Mouse (Mus musculus) megakaryocyte, adult 5-6 weeks (primary cell): ENCODE data around the gene Cuedc2. TPM values are rescaled to one million over a fixed set of nuclear protein-coding genes. Genes with fewer than 3 reads are reported as not detected.
A peak's percentile ranks its signal among the peaks of the same experiment; 100 is the strongest.

Experiments used
- ATAC-seq: 2 replicates; pipeline ENCODE4 v1.8.0; 2016; ENCODE audit warnings: mild to moderate bottlenecking, inconsistent platforms; ENCODE audit not compliant: poor library complexity, severe bottlenecking
- total RNA-seq, 2 experiments: library from RNA; stranded (forward) in 1 of 2; stranded (reverse) in 1 of 2; fragments of 153-499, 151-499 nt in 1 of 2; fragments of 221-1000, 200-1000 nt in 1 of 2; gene quantifications; 2 replicates each; pipeline versions ENCODE4 v1.2.3 to v1.2.4; 2015 to 2017

The Cuedc2 gene
- total RNA-seq, 2 experiments from 2014 or later, result 33.1 to 108 TPM

DNA sequence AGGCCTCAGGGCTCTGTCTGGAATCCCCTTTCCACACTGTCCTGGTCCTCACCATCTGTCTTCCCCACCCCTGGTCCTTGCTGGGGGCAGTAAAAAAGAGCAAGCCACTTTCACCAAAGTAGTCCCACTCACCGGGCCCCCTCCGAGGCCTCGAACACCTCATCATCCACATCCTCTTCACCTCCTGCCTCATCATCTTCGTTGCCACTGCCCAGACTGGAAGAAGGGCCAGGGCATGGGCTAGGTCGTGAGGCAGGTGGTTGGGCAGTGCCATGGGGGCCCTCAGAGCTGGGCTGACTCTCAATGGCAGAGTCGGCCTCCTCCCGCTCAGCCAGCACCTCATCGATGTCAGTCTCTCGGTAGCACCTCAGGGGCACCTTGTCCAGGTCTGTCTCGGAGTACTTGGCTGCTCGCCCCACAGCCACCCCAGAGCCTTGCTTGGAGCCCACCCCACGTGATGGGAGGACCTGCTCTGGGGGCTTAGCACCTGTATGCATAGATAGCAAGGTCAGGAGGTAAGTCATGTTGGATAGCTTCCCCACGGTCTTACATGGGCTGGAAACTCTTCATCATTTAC is 15.4 kb downstream of the Cuedc2 start:
- no peak for ATAC-seq

GRCm38 (mm10) chr19:46322144-46322995 is 16.1 kb downstream of the Cuedc2 start:
- no peak for ATAC-seq

DNA sequence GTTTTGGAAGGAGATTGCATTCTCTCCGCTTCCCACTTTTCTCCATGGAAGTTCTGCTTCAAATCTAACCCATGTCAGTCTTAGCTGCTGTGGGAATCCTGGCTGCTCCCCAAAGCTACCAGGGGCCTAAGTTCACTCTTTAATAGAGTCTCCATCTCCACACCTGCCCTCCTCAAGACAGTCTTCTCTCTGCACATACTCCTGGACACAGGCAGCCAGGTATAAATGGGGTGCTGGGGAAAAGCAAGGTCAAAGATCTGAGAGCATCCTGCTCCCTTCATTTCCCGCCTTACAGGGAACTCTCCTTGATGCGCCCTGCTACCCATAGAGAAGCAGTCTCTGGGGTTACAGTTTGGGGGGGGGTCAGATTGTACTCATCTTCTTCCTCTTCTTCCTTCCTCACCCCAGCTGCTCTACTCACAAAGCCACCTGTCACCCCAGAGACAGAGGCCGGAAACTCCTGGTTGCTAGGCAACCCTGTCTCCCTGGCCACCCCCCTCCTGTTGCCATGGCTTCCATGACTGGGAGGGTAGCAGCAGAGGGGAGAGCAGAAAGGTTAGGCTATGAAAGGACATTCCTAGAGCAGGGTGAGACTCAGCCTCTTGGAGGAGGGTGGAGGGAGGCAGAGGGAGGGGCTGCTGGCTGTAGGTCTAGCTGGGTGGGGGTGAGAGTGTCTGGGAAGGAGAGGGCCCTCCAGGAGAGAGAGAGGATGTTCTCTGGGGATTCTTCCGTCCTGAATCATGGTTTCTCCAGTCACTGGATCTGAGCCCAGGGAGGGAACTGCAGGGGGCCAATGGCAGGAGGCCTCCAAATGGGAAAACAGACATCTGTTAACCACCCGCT is 17.2 kb downstream of the Cuedc2 start:
- ATAC-seq, result no peak

GRCm38 (mm10) chr19:46320076-46320785 is 18.3 kb downstream of the Cuedc2 start:
- ATAC-seq, result no peak

DNA sequence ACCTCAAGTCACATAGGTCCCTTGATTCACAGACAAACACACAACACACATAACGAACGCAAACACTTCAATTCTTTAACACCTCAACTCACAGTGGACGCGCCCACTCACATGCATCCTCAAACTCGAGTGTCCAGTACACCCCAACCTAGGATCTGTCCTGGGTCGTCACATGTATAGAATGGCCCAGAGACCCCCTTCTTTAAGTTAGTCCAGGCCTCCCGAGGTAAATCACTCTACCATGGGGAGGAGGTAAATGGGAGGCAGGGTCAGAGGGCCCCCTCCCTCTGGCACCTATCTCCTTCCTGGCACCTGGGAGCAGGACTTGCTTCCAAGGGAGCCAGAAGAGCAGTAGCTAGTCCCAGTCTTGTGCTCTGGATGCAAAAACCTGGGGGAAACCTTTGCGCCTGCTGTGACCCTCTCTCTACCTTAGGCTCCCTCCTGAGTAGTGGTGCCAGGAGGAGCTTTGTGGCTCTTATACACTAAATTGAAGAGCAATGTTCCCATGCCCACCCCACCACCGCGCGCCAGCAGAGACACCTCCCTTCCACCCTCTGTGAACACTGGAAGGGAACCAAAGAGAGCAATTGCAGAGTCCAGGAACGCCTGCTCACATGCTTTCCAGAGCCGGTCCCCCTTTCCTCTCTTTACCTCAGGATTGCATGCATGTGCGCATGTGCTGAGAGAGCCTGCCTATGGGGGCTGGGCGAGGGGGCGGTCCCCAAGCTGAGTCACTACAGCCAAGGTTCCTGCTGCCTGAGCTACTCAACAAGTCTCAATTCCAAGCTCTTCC is 19.7 kb downstream of the Cuedc2 start:
- no peak for ATAC-seq

DNA sequence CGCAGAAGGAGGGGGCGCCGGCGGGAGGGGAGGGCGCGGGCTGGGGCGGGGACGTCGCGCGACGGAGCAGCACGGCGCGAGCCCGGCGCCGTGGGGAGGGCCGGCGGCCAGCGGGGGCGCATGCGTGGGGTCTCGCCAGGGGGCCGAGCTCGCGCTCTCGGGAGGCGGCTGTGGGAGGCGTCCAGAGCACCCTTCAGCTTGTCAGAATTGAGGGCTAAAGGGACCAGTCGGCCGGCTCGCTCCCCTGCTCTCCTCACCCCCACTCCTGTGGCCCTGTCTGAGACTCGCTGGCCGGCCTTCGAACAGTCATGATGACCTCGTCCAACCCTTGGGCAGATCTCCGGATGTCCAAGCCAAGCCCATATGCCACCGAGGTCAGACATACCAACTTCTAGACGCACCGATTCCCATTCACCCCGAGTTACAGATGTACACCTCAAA is 20.5 kb downstream of the Cuedc2 start:
- no peak for ATAC-seq

DNA sequence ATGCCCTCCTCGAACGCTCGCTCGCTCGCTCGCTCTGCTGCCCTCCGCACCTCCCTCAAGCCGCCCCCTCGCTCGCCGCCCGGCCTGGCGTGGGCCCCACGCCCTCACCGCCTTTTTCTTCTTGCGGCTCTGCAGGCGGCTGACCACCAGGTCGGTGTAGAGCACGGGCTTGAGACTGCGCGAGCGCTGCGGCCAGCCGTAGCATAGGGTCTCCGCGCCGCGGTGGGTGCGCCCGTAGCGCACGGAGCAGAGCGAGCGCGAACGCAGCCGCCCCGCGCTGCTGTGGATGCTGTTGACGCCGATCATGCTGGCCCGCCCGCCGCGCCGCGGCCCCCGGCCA is 21.0 kb downstream of the Cuedc2 start:
- no peak for ATAC-seq

- ATAC-seq, result peak; percentile 11; the same call in 1 of the 2 replicates
Observed at GRCm38 (mm10) chr19:46316846-46317545, 21.5 kb downstream of the Cuedc2 start.

GRCm38 (mm10) chr19:46315752-46316610 is 22.5 kb downstream of the Cuedc2 start:
- no peak for ATAC-seq

DNA sequence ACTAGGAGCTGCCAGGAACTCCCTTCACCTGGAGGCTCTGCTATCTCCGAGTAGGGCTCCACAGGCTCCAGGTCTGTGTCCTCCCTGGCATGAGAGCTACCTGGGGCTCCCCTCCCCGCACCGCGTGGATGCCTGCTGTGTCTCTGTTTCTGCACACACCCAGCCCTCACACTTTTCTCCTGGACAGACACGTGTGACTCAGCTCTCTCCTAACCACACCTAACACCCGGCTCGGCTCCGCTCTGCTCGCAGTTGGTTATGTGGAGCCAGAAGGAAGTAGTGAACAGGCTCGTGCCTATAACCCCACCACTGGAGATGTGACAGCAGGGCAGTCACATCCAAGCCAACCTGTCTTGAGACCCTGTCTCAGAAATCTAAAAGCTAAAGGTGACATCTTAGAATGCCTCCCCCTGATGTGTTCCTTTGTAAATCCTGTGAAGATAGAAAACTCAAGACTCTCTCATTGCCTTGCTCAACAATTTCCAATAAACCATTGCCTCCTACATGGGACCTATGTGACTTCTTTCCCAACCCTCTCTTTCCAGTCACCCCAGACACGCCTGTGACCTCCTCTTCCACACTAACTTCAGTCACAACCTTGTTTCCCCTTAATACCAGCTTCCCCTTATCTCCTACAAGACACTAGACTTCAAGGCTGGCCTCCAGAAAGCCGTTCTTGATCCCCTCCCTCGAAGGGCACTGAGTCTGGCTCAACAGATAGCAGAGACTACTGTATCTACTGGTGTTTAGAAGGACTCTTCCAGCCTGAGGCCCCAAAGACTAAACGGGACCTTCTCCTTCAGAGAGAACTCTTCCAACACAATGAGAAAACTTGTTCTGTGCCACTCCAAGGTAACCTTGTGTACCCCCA is 23.4 kb downstream of the Cuedc2 start:
- ATAC-seq, result peak; percentile 44; the same call in 1 of the 2 replicates

DNA sequence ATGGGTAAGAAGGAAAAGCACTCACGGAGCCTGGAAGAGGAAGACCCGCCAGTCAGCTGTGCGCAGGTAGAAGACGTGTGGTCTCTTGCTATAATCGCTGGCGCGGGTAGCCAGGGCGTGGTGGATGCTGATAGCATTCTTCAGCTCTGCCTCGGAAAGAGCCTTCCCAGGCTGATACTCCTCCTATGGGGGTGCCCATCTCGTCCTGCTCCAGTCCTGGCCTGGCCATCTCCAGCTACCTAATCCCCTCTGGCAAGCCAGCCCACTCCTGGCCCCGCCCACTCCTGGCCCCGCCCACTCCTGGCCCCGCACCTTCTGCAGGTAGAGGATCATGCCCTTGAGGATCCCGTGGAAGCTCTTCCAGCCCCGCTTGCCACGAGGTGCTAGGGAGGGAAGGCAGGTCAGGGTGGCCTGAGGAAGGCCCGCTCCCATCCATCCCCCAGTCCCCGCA is 24.3 kb downstream of the Cuedc2 start:
- ATAC-seq, result no peak

GRCm38 (mm10) chr19:46313591-46313990 is 24.9 kb downstream of the Cuedc2 start:
- ATAC-seq, result no peak

- no peak for ATAC-seq
Observed at GRCm38 (mm10) chr19:46313116-46313515, 25.4 kb downstream of the Cuedc2 start.

- ATAC-seq, result no peak
Observed at GRCm38 (mm10) chr19:46312566-46312965, 25.9 kb downstream of the Cuedc2 start.

- no peak for ATAC-seq
Observed at GRCm38 (mm10) chr19:46311341-46311740, 27.2 kb downstream of the Cuedc2 start.

- no peak for ATAC-seq
Observed at GRCm38 (mm10) chr19:46310312-46310865, 28.1 kb downstream of the Cuedc2 start.

DNA sequence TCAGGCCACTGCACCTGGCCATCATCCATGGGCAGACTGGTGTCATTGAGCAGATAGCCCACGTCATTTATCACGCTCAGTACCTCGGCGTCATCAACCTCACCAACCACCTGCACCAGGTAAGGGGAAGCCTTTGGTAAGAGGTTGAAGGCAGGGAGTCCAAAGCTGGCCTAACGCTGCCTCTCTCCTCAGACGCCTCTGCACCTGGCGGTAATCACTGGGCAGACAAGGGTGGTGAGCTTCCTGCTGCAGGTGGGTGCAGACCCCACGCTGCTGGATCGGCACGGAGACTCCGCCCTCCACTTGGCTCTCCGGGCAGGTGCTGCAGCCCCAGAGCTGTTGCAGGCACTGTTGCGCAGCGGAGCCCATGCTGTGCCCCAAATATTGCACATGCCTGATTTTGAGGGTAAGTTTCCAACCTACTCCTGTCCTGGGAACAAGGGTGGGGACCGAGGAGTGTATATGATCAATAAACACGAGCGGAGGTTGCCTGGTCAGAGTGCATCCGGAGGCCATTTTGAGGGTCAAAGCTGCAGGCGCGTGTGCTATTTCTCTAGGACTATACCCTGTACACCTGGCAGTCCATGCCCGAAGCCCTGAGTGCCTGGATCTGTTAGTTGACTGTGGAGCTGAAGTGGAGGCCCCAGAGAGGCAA is 28.7 kb downstream of the Cuedc2 start:
- ATAC-seq, result no peak
